Mouse (Mus musculus) kidney, adult 9 months (tissue): ENCODE results near the gene Galnt5.
A peak's percentile ranks its signal among the peaks of the same experiment; 100 is the strongest.

Experiments
- DNase-seq: peaks from one replicate; pipeline ENCODE4 v3.0.0; 2022

The Galnt5 gene

DNA sequence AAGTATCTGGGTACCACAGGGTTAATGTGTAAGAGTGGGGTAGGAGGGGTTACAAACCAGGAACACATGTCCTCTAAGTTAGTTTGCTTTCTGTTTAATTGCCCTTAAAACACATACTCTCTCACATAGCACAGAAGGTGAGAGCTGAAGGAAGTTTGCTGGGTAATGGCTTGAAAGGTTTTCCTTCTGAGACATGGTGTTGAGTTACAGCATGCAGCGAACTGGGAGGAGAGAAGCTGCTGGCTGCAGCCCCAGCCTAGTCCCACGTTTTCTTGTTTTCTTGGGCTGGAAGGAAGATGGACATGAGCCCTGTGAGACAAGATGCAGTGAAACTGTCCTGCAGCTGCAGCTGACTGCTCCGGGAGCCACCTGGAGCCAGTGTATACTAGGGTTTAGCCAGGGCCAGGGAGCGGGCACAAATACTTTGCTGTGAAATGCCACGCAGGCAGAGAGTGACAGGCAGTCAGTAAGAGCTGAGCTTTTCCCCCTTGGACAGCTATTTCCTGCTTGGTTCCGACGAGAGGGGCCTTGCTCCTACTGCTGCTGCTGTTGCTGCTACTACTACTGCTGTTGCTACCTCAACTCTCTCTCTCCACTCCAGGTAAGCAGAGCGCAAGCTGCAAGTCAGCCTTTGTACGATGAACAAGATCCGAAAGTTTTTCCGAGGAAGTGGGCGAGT is at the start of gene Galnt5:
Gene Galnt5, plus strand, starts transcription at position 133 of the 679 bp plus-strand sequence.
- peak; percentile 1 for DNase-seq

DNA sequence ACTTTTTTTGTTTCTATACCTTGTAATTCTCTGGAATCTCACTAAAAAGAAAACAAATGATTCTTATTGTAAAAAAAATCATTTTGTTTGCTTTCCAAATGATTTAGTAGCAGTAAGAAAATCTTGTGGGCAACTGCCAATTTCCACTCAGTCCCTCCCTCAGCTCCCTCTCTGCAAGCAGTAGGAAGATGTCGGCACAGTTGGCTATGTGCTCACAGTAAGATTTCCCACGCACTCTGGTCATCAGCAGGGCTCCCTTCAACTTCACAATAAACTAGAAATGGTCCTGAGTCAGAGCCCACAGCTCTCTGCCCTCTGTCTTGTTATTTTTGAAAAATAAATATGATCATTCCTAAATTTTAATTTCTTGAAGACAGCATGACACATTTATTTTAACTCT is 46.1 kb upstream of the Galnt5 start:
- DNase-seq: no peak

DNA sequence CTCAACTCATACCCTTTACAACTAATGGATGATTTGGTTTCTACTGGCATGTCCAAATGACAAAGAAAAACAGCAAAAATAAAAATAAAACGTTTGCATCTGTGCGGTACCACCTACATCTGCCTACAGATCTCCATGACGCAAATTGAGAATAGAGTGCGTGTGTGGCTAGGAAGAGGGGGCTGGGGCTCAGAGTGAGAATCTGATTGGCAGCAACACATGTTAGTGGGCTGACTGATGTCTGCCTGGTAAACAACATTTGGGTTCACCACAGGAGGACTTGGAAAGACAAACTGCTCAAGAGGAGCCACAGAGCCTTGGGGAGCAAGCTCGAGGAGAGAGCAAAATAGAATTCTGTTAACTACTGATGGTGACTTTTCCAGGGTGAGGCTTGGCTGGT is 36.9 kb upstream of the Galnt5 start:
- no peak for DNase-seq

DNA sequence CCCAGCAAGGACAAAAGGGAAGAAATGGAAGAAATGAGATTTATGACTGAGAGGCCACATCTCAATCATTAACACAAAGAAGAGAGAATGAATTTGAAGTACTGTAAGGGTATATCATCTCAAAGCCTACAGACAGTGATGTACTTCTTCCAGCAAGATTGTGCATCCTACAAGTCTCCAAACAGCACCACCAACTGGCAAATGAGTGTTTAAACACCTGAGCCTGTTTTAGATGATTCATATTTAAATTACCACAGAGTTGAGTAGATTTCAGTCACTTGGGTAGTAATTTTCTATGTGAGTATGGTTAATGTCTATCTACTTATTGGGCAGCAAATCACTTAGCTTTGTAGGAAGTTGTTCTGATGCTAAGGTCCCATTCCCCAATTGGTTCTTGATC is 15.4 kb upstream of the Galnt5 start:
- no peak for DNase-seq

DNA sequence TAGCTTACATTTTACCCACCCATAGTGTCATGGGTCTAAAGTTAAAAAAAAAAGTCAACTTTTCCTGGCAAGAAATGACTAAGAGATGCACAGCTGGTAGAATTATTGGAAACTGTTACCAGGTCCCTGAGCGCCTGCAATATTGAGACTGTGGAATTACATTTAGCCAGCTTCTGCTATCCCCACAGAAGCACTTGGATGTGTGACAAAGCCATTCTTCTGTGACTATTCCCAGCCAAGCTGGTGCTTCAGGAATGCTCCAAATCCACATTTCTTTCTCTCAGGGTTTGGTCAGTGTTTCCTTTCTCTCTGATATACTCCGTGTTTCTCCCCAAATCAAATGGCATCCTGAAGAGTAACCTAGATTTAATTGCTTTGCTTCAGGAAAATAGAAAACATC is 6.6 kb upstream of the Galnt5 start:
- DNase-seq: no peak

DNA sequence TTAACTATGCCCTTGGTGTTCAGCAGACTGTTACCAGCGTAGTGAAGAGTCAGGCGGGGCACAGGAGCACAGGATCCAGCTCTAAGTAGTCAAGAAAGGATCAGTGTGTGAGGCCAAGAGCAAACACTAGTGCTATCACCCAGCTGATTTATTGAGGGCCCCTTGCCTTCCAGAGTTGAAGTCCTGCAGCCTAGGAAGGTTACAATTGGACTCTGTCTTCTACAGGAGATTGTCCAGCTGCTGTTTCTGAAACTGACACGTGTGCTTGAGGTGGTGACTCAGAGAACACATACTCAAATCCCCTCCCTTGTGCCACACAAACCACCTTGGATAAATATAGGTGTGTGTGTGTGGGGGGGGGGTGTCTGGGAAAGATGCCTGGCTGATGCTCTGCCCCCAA is 3.8 kb downstream of the Galnt5 start:
- no peak for DNase-seq

DNA sequence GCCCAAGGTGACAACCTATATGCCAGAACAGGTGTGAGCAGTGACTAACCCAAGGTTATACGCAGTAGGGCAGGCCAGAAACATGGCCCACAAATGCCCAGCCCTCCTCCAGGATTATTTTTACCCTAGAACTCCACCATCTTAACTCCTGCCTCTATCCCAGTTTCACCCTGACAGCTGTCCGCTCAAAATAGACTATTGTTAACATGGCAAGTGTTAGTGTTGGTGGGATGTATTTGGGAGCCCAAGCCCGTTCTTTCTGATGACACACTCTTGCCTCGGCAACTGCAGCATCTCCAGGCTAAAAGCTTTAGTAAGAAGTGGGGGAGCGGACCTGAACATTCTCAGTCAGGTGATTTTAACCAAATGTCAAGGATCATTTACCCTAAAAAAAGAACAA is 9.4 kb downstream of the Galnt5 start:
- DNase-seq: no peak

DNA sequence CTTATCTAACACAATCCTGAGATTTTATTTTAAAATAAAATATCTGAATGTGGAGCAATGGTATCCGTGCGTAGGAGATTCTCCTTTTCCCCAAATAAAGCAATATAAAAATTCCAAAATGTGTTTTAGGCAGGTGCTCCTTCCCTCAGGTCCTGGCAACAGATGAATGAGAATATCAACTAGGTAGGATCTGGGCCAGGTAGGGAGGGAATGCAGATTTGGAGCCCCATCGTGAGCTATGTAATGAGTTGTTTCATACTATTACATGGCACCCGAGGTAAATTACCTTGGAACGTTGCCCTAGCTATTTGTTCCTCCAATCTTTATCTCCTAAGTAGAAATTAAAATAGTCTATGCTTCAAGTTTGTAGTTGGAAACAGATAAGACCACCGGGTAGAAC is 25.9 kb downstream of the Galnt5 start:
- DNase-seq: no peak

DNA sequence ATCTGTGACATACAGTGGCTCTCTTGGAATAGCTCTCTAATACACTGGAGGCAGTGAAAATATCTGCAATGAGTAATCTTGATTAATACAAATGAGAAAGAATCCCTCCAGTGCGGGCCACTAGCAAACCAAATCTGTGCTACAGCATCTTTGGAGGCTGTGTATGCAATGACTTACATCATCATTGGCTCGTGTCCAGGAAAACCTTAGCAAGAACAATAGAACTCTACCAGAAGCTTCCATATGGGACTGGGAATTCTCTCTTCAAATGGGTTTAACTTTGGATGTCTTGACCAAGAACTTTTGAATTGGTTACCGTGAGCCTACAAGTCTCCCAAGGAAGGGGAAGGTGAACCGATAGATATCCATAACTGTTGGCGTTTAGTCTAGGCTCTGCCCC is 29.1 kb downstream of the Galnt5 start:
- no peak for DNase-seq

DNA sequence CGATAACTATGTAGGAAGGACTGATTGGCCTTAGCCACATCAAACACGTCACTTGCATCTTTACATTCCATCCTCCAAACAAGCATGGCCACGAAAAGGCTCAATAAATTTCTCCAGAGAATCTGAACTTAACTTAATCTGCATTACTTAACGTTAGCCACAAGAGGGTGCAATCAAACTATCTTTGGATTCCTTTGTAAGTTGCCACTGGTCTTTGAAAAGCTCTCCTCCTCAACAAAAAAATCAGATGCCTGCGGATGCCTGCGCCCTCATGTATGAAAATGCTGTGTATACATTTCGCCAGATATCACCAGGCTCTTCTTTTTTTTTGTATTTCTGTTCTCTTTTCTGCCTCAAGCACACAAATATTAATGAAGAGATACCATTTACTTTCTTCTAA is 31.7 kb downstream of the Galnt5 start:
- DNase-seq: peak; percentile 10

DNA sequence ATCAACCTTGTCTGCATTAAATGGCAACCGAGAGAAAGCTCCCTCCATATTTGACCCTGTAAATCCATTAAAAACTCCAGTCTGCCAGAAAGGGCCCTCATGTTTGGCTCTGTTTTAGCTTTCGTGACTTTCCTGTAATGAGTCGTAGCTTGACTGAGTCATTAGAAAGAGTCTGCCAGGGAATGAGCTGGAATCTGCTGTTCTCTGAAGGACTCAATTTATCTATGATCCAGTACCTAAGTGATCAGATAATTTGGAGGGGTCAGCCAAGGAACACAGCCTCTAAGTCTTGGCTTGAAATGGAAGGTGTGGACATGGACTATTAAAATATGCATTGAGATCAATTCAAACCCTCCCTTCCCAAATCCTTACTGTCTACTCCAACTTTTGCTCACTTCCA is 33.7 kb downstream of the Galnt5 start:
- DNase-seq: no peak

DNA sequence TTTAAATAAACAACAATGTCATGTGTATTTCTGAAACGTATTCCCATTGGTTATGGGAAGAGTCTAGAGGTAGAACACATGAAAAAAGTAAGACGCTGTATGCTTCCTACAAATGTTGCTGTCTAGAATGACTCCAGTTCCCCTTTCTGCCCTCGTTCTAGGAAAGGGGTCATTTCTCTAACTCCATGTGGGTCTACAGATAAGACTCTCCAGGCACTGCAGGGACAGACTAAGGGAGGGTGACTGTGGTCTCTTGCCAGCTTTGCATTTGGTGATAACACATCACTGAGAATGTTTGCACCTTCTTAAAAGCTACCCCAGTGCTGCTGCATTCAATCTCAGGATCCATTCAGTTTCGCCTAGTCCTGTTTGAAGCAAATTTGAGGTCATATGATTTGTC is 38.0 kb downstream of the Galnt5 start:
- DNase-seq: no peak

DNA sequence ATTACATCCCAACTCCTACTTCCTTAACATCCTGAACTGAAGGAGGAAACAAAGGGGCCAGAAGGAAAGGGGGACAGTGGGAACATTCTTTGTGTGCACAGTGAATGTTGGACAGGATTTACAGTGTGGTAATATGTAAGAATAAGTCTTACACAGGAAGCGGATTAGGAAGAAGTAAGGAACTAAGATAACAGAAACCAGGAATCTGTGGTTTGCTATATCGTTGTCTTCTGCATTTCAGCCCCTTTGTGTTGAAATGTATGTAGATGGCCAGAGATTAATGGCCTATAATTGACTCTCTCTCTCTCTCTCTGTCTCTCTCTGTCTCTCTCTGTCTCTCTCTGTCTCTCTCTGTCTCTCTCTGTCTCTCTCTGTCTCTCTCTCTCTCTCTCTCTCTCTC is 39.2 kb downstream of the Galnt5 start:
- DNase-seq: no peak

DNA sequence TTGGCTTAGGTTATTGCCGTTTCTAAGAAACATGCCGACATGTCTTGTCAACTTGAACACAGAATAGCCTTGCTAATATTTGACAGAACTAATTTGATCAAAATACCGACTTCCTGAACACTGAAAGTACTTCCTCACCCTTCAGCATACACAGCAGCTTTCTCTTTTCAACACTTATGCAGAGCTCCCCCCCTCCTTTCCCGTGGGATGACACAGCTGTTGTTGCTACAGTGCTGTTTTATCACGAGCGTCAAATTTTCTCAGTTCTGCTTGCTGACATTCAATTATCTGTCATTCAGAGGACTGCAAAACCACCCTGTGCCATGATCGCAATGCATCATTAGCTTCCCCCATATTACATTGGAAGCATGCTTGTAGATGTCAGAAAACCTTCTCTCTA is 44.2 kb downstream of the Galnt5 start:
- no peak for DNase-seq

DNA sequence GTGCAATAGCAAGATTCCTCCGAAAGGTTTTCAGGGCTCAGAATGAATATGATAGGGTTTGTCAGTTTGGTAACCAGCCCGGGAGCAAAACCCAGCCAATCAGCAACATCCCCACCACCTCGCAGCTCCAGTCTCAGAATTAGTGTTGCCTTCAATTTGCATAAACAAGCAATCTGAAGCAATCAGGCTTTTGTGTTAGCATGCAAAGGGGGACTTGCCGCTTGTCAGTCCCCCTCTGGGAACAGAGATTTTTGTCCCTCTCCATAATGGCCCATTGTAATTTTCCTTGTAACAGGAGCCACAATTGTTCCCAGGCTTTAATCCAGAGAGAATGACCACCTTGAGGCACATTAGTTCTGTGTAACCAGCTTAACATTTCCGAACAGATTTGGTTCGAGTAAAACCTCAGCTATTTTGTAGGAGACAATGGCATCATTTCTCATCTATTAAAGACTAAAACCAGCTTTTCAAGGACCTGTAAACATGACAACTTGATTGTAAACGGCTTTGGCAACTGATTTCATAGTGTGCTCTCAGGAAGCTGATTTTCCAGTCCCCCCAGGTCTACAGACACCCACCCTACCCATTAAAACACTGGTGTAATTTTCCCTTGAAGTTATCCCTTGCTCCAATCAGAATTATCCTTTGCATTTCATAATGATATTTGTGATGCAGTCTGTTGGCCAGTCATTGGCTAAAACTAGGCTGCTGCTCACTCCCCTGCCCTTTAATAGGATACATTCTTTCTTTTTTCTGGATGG is 55.3 kb downstream of the Galnt5 start, which contains the start of gene Ermn:
Gene Ermn, minus strand, starts transcription at position 44 of the 761 bp plus-strand sequence.
- no peak for DNase-seq

DNA sequence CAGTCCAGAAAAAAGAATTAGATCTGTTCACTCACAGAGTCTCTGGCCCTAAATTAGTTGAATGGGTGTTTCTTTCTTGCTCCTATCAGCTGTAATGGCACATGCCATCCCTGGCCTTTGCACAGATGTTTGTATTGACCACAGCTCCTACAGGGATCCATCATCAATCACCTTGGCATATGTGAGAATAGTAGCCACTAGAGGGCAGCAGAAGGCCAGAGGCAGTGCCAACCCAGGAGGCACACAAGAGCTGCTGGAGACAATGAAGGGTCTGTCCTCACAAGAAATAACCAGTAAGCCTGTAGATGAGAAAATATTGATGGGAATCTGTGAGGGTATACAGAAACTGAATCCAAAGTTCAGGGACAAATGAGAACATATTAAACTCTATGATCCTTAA is 57.7 kb downstream of the Galnt5 start:
- DNase-seq: peak; percentile 74

DNA sequence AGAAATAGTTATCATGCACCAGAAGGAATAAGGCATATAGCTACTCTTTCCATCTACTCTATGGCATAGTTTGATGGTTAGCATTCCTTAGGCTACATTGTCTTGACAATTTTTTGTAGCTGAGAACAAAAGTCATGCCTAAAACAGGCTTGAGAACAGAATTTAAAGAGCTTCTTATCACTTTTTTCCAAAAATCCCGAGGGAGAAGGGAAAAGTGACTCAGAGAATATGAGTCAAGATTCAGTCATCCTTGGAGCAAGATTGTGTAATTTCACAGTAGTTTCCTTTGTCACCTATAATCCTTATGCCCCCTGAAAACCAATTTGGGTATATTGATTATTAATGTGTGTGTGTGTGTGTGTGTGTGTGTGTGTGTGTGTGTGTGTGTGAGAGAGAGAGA is 82.2 kb downstream of the Galnt5 start:
- no peak for DNase-seq

DNA sequence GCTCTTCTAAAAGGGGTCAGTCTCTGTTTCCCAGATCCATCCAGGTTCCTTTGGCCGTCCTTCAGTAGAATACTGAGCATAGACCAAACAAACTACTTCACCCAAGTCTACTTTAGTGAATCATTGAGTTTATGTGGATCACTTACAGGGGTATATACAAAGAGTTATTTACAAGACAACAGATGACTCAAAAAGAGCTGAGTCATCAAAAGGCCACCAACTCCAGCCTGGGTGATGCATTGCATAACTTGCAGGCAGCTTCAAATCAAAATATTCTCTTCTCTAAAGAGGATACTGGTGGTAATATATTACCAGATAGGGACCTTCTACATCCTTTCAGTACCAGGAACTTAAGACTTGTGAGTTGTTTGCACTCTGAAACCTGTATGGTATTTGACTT is 88.7 kb downstream of the Galnt5 start:
- no peak for DNase-seq

DNA sequence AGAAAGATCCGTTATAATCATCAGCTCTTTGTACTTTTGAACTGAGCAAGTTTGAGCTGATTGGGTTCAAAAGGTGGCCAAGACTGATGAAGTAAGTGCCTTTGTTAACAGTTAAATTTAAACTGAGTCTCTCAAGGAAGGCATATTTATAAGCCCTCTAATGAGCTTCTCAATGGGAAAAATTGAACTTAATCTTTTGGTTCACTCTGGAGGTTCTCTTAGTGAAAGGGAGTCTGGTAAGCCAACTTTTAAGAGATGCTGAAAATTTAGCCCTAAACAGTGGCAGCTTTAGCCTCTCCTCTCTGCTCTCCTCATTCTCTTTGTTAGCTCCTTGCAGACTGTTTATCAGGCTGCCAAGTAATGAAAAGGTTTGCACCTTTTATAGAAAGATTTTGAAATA is 97.1 kb downstream of the Galnt5 start:
- no peak for DNase-seq
